Comparison of ENCODE assay signal across 8 mouse cellular contexts in genomic region chr8:117260234-117260929, GRCm38 (mm10). TPM values are rescaled to one million over a fixed set of nuclear protein-coding genes. Genes with fewer than 3 reads are reported as not detected.
A peak's percentile ranks its signal among the peaks of the same experiment; 100 is the strongest.
DNase-seq lines count a peak whose midpoint lies in the region; ATAC-seq and TF ChIP-seq lines count a peak whose summit lies in the region.

No protein-coding gene starts in this region.

- H3K4me2 ChIP-seq in lung, postnatal 0 days (replicated peaks; ENCODE audit: low read depth, low read length): peak overlapping the region; percentile 78
- peak overlapping the region; percentile 96 for H3K4me2 ChIP-seq in liver, embryonic 13.5 days

- TF ChIP-seq CTCF in lung, postnatal 0 days (IDR thresholded peaks at IDR 0.05): no peak

- H3K4me3 ChIP-seq in lung, postnatal 0 days (ENCODE audit: low read depth, low read length): peak overlapping the region; percentile 96; the same call in 1 of the 2 replicates
- peak overlapping the region; percentile 98 for H3K4me3 ChIP-seq in liver, embryonic 13.5 days (replicated peaks)

- H3K4me1 ChIP-seq in lung, postnatal 0 days (ENCODE audit: insufficient read depth, low read depth, low read length): peaks cover 34% of the 10 kb centered on the region; the same call in 1 of the 2 replicates
- peaks cover 81% of the 10 kb centered on the region for H3K4me1 ChIP-seq in liver, embryonic 13.5 days (replicated peaks)

- H3K36me3 ChIP-seq in lung, postnatal 0 days (ENCODE audit: insufficient read depth, low read length): no peaks in the 10 kb centered on the region
- no peaks in the 10 kb centered on the region; the same call in 1 of the 2 replicates for H3K36me3 ChIP-seq in liver, embryonic 13.5 days

- WGBS in lung, postnatal 0 days: 25% methylated on average over 14 of the region's 14 CpGs
- 64% methylated on average over 14 of the region's 14 CpGs for WGBS in liver, embryonic 13.5 days (ENCODE audit: insufficient replicate concordance)

- no peaks in the 10 kb centered on the region for H3K27me3 ChIP-seq in lung, postnatal 0 days (replicated peaks; ENCODE audit: insufficient read depth, low read length)
- H3K27me3 ChIP-seq in liver, embryonic 13.5 days: no peaks in the 10 kb centered on the region

- no peak for DNase-seq in lung, postnatal 0 days (ENCODE audit: low spot score)
- DNase-seq in lung, postnatal 36 days: no peak
- no peak for DNase-seq in liver, embryonic 13.5 days
- no peak for DNase-seq in urinary bladder, adult 2 months (ENCODE audit: low spot score)
- no peak for DNase-seq in spleen, postnatal 36 days (ENCODE audit: low spot score in 2 of 2)
- DNase-seq in cerebellum, postnatal 36 days: no peak
- DNase-seq in frontal cortex, postnatal 36 days (ENCODE audit: low spot score in 2 of 2): no peak

- peak overlapping the region; percentile 72 for H3K27ac ChIP-seq in lung, postnatal 0 days (ENCODE audit: low read length)
- peak overlapping the region; percentile 89 for H3K27ac ChIP-seq in liver, embryonic 13.5 days

- ATAC-seq in lung, postnatal 0 days: no peak
- ATAC-seq in inflammation-experienced regulatory T-cells, adult 6 months: peak; percentile 3
- no peak for ATAC-seq in liver, embryonic 13.5 days (ENCODE audit: low read depth)

- H3K9me3 ChIP-seq in lung, postnatal 0 days (ENCODE audit: low read length): no peaks in the 10 kb centered on the region
- no peaks in the 10 kb centered on the region for H3K9me3 ChIP-seq in liver, embryonic 13.5 days (replicated peaks)

- TF ChIP-seq EP300 in lung, postnatal 0 days (IDR thresholded peaks at IDR 0.05): no peak

- H3K9ac ChIP-seq in lung, postnatal 0 days (replicated peaks; ENCODE audit: low read depth): peak overlapping the region; percentile 26; the same call in 1 of the 2 replicates
- H3K9ac ChIP-seq in liver, embryonic 13.5 days: peak overlapping the region; percentile 98

RNA-seq across cellular contexts. Expression of gene Cmip, which starts 3.5 kb away (rescaled TPM):
- 27.6 and 29.6 TPM in 2 replicates for polyA plus RNA-seq in lung, postnatal 0 days (2015; fragmentation: Nextera tagmentation; extraction: Ambion mirVana)
- 10 to 100 TPM; 23.9 to 28.7 (median 25.5) TPM for polyA plus RNA-seq in inflammation-experienced regulatory T-cells, adult 6 months (2017; shearing (Covaris generic))
- 5.8 and 6.7 TPM in 2 replicates for polyA plus RNA-seq in liver, embryonic 13.5 days (2015; fragmentation: Nextera tagmentation; extraction: Ambion mirVana)
- 39.4 and 48.7 TPM in 2 replicates for polyA plus RNA-seq in urinary bladder, adult 2 months (2012; rRNA removed)
